Mouse (Mus musculus) E14TG2a.4 (cell line): ENCODE data around the gene Gm9972.

ENCODE experiments used
- H3K27me3 ChIP-seq: 2 replicates; pipeline ENCODE4 v1.6.1; 2014; ENCODE audit warnings: low read length, control low read depth; ENCODE audit not compliant: insufficient read depth
- H3K36me3 ChIP-seq: 2 replicates; pipeline ENCODE4 v1.6.1; 2014; ENCODE audit warnings: low read length, control low read depth; ENCODE audit not compliant: insufficient read depth
- H3K4me1 ChIP-seq: replicated peaks from 2 replicates; pipeline ENCODE4 v1.6.1; 2014; ENCODE audit warnings: low read depth, low read length, control low read depth
- H3K4me3 ChIP-seq: replicated peaks from 2 replicates; pipeline ENCODE4 v1.5.1; 2014; ENCODE audit warnings: mild to moderate bottlenecking, low read length
- H3K9me3 ChIP-seq: 2 replicates; pipeline ENCODE4 v1.6.1; 2014; ENCODE audit warnings: low read length, control low read depth
- CTCF ChIP-seq: conservative IDR thresholded peaks from 2 replicates; pipeline ENCODE4 v1.5.1; 2014; ENCODE audit warnings: low read length
- NANOG ChIP-seq: IDR thresholded peaks from 2 replicates; pipeline ENCODE4 v1.6.1; 2014; ENCODE audit warnings: borderline replicate concordance, low read length, mixed read lengths
- POU5F1 ChIP-seq: IDR thresholded peaks from 2 replicates; pipeline ENCODE4 v1.6.1; 2014; ENCODE audit warnings: low read length, borderline replicate concordance

The Gm9972 gene

GRCm38 (mm10) chr11:43035446-43035845, at the start of gene Gm9972:
Gene Gm9972 (plus strand): TSS chr11:43035746.
- H3K9me3 ChIP-seq: no peaks in the 10 kb centered on the region
- no peaks in the 10 kb centered on the region for H3K27me3 ChIP-seq
- H3K4me3 ChIP-seq: no peak within 1 kb of the TSS
- no peak for TF ChIP-seq NANOG
- no peak for TF ChIP-seq CTCF
- TF ChIP-seq POU5F1: no peak
- H3K4me1 ChIP-seq: 0 out of 2 replicates have a peak, but pooled peaks cover 4% of the 10 kb centered on the region
- H3K36me3 ChIP-seq: no peaks in the 10 kb centered on the region

GRCm38 (mm10) chr11:42999188-42999587, 36.4 kb upstream of the Gm9972 start:
- Histone ChIP-seq H3K27me3 (no peaks in the 10 kb centered on the region), H3K36me3 (no peaks in the 10 kb centered on the region), H3K9me3 (peaks cover 7% of the 10 kb centered on the region; the same call in 1 of the 2 replicates), H3K4me3 (no peak overlapping the region), H3K4me1 (no peaks in the 10 kb centered on the region)
- TF ChIP-seq POU5F1 (no peak), CTCF (no peak; the same call in 1 of the 2 replicates), NANOG (no peak)

- Histone ChIP-seq H3K4me3 (no peak overlapping the region), H3K9me3 (no peaks in the 10 kb centered on the region), H3K27me3 (no peaks in the 10 kb centered on the region), H3K4me1 (no peaks in the 10 kb centered on the region), H3K36me3 (no peaks in the 10 kb centered on the region)
- TF ChIP-seq CTCF (no peak), POU5F1 (no peak), NANOG (no peak)
These were observed 23.6 kb upstream of the Gm9972 start for GRCm38 (mm10) chr11:43011941-43012340.

GRCm38 (mm10) chr11:43012980-43013379, 22.6 kb upstream of the Gm9972 start:
- TF ChIP-seq NANOG: no peak
- no peaks in the 10 kb centered on the region for H3K9me3 ChIP-seq

GRCm38 (mm10) chr11:43023109-43023688, 12.3 kb upstream of the Gm9972 start:
- Histone ChIP-seq H3K4me3 (no peak overlapping the region), H3K9me3 (peaks cover 25% of the 10 kb centered on the region), H3K36me3 (no peaks in the 10 kb centered on the region), H3K4me1 (no peaks in the 10 kb centered on the region), H3K27me3 (no peaks in the 10 kb centered on the region)
- TF ChIP-seq NANOG (no peak), CTCF (no peak), POU5F1 (no peak)

More at GRCm38 (mm10) chr11:43012980-43013379, 22.6 kb upstream of the Gm9972 start:
- Histone ChIP-seq H3K27me3 (no peaks in the 10 kb centered on the region), H3K4me3 (no peak overlapping the region), H3K4me1 (no peaks in the 10 kb centered on the region), H3K36me3 (no peaks in the 10 kb centered on the region)

- H3K4me1 ChIP-seq: 0 out of 2 replicates have a peak, but pooled peaks cover 4% of the 10 kb centered on the region
- TF ChIP-seq CTCF (no peak), POU5F1 (no peak), NANOG (no peak)
- H3K36me3 ChIP-seq: no peaks in the 10 kb centered on the region
- H3K4me3 ChIP-seq: no peak overlapping the region
- no peaks in the 10 kb centered on the region for H3K9me3 ChIP-seq
- H3K27me3 ChIP-seq: no peaks in the 10 kb centered on the region
These were observed 5.7 kb upstream of the Gm9972 start for GRCm38 (mm10) chr11:43029813-43030212.

- Histone ChIP-seq H3K4me3 (no peak overlapping the region), H3K36me3 (no peaks in the 10 kb centered on the region), H3K27me3 (no peaks in the 10 kb centered on the region), H3K9me3 (no peaks in the 10 kb centered on the region), H3K4me1 (0 out of 2 replicates have a peak, but pooled peaks cover 4% of the 10 kb centered on the region)
- TF ChIP-seq NANOG: no peak
- TF ChIP-seq CTCF: no peak
- TF ChIP-seq POU5F1: no peak
These were observed 3.4 kb upstream of the Gm9972 start for GRCm38 (mm10) chr11:43032141-43032540.

- TF ChIP-seq CTCF: no peak
- no peak for TF ChIP-seq POU5F1
- TF ChIP-seq NANOG: no peak
- no peaks in the 10 kb centered on the region for H3K27me3 ChIP-seq
- no peaks in the 10 kb centered on the region for H3K36me3 ChIP-seq
- H3K9me3 ChIP-seq: no peaks in the 10 kb centered on the region
- no peak overlapping the region for H3K4me3 ChIP-seq
- no peaks in the 10 kb centered on the region for H3K4me1 ChIP-seq
These were observed 10.5 kb downstream of the Gm9972 start for GRCm38 (mm10) chr11:43045871-43046548.

GRCm38 (mm10) chr11:43049363-43049762, 13.8 kb downstream of the Gm9972 start:
- H3K4me1 ChIP-seq: no peaks in the 10 kb centered on the region
- no peak for TF ChIP-seq POU5F1
- no peak for TF ChIP-seq NANOG
- TF ChIP-seq CTCF: no peak
- H3K36me3 ChIP-seq: no peaks in the 10 kb centered on the region
- no peak overlapping the region for H3K4me3 ChIP-seq
- H3K27me3 ChIP-seq: no peaks in the 10 kb centered on the region
- no peaks in the 10 kb centered on the region for H3K9me3 ChIP-seq
